Mouse (Mus musculus) brain, embryonic 14.5 days (tissue): ENCODE results near the gene B230307C23Rik.

Source experiments
- CTCF ChIP-seq: fragments of 200-500 bp; IDR thresholded peaks from 2 replicates; pipeline ENCODE4 v1.5.1; 2012; ENCODE audit warnings: inconsistent platforms, mild to moderate bottlenecking, moderate library complexity, borderline replicate concordance; ENCODE audit not compliant: insufficient read depth, insufficient read length; ENCODE audit errors: extremely low read depth
- POLR2A ChIP-seq: fragments of 200-500 bp; IDR thresholded peaks from 2 replicates; pipeline ENCODE4 v1.6.1; 2012; ENCODE audit warnings: mild to moderate bottlenecking, inconsistent platforms, borderline replicate concordance; ENCODE audit not compliant: poor library complexity, insufficient read depth, insufficient read length, severe bottlenecking; ENCODE audit errors: extremely low read depth

GRCm38 (mm10) chr16:97963956-97964540 is 33.1 kb upstream of the B230307C23Rik start:
- no peak for TF ChIP-seq CTCF
- no peak for TF ChIP-seq POLR2A
